ENCODE assay signal across 9 mouse cellular contexts in the genomic region with DNA sequence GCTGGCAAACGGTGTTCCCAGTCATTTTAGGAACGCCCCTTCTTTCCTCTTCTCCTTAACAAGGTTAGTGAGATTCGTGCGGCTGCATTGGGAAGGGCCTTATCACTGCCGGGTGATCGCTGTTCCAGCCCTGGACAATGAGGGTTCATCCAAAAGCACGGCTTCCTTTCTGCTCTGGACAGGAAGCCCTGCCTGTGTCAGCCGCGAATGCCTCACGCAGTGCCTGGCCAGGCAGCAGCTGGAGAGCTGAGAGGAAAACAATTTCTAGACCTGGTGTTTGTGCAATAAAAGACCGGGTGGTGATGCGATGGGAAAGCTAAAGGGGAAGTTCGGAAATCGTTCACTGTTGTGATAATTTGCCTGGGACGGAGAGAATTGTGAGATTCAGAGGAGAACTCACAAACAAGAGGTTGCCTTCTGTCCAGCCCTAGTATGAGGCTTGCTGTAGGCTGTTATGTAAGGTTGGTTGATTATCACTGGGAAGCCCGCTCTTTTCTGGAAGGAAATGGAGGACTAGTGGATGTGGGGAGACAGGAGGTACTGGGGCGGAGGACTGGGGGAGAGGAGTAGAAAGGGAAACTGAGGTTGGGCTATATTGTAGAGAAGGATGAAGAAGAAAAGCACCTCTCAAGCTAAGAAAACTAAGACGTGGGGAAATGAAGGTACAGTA.
DNase-seq lines count a peak whose midpoint lies in the region; ATAC-seq and TF ChIP-seq lines count a peak whose summit lies in the region.
"Had no signal": no experiment of that assay in that cellular context is flagged by ENCODE, and none has a peak within 500 bp of the region (broad histone marks: within the 10 kb centered on the region; RNA-seq: fewer than 3 reads in every experiment).

No protein-coding gene starts in this region.

- H3K4me1 ChIP-seq in hindbrain, embryonic 10.5 days (replicated peaks): no peaks in the 10 kb centered on the region
- H3K4me1 ChIP-seq in hindbrain, embryonic 12.5 days: no peaks in the 10 kb centered on the region
- H3K4me1 ChIP-seq in heart, embryonic 11.5 days (ENCODE audit: control insufficient read depth, insufficient read depth, low read length): no peaks in the 10 kb centered on the region
- H3K4me1 ChIP-seq in small intestine, adult 2 months (ENCODE audit: control insufficient read depth, insufficient read depth, insufficient read length, low read length): no peaks in the 10 kb centered on the region; the same call in 1 of the 2 replicates
- H3K4me1 ChIP-seq: limb, embryonic 12.5 days had no signal

- ATAC-seq in hindbrain, embryonic 12.5 days (ENCODE audit: low FRiP score): no peak
- 0 out of 2 replicates have a peak, but pooled peaks have one; percentile 63 for ATAC-seq in heart, embryonic 11.5 days (replicated peaks; ENCODE audit: insufficient number of reproducible peaks, low FRiP score, low TSS enrichment)
- ATAC-seq in erythroid progenitor cell, adult 5-6 weeks (replicated peaks; ENCODE audit: low FRiP score, poor library complexity, severe bottlenecking): no peak

- 0 out of 2 replicates have a peak overlapping the region, but pooled peaks have one; percentile 4 for H3K27ac ChIP-seq in hindbrain, embryonic 10.5 days
- H3K27ac ChIP-seq in hindbrain, embryonic 12.5 days: no peak overlapping the region
- peak overlapping the region; percentile 4; the same call in 1 of the 2 replicates for H3K27ac ChIP-seq in heart, embryonic 11.5 days (ENCODE audit: low read depth, low read length)
- peak overlapping the region; percentile 73 for H3K27ac ChIP-seq in small intestine, adult 2 months (ENCODE audit: insufficient read depth, low read depth, low read length)
- H3K27ac ChIP-seq: limb, embryonic 12.5 days had no signal

- no peak overlapping the region for H3K4me2 ChIP-seq in hindbrain, embryonic 12.5 days (replicated peaks)
- peak overlapping the region; percentile 50 for H3K4me2 ChIP-seq in heart, embryonic 11.5 days
- H3K4me2 ChIP-seq: limb, embryonic 12.5 days had no signal

- no peak overlapping the region for H3K9ac ChIP-seq in hindbrain, embryonic 12.5 days
- H3K9ac ChIP-seq in heart, embryonic 11.5 days (ENCODE audit: low read depth, low read length): peak overlapping the region; percentile 18; the same call in 1 of the 2 replicates
- H3K9ac ChIP-seq: limb, embryonic 12.5 days had no signal

- H3K36me3 ChIP-seq in hindbrain, embryonic 10.5 days: no peaks in the 10 kb centered on the region
- H3K36me3 ChIP-seq in hindbrain, embryonic 12.5 days: no peaks in the 10 kb centered on the region
- no peaks in the 10 kb centered on the region for H3K36me3 ChIP-seq in heart, embryonic 11.5 days (ENCODE audit: control insufficient read depth, insufficient read depth, low read length)
- H3K36me3 ChIP-seq in small intestine, adult 2 months (ENCODE audit: control insufficient read depth, insufficient read depth, low read length): no peaks in the 10 kb centered on the region
- H3K36me3 ChIP-seq: limb, embryonic 12.5 days had no signal

- H3K9me3 ChIP-seq in hindbrain, embryonic 10.5 days: no peaks in the 10 kb centered on the region
- H3K9me3 ChIP-seq in hindbrain, embryonic 12.5 days (replicated peaks): no peaks in the 10 kb centered on the region
- H3K9me3 ChIP-seq in heart, embryonic 11.5 days (replicated peaks; ENCODE audit: control insufficient read depth, low read length): no peaks in the 10 kb centered on the region
- H3K9me3 ChIP-seq: limb, embryonic 12.5 days had no signal

- WGBS in hindbrain, embryonic 10.5 days: 75% methylated on average over 18 of the region's 18 CpGs
- WGBS in hindbrain, embryonic 12.5 days: 72% methylated on average over 18 of the region's 18 CpGs
- 54% methylated on average over 18 of the region's 18 CpGs for WGBS in heart, embryonic 11.5 days (ENCODE audit: insufficient replicate concordance)
- WGBS in small intestine, adult 2 months: 46% methylated on average over 18 of the region's 18 CpGs

- no peak for TF ChIP-seq CTCF in small intestine, adult 2 months (IDR thresholded peaks at IDR 0.05; ENCODE audit: extremely low read depth, insufficient read length, insufficient replicate concordance, low read depth, low read length)

- H3K4me3 ChIP-seq in hindbrain, embryonic 10.5 days: no peak overlapping the region
- no peak overlapping the region for H3K4me3 ChIP-seq in hindbrain, embryonic 12.5 days
- no peak overlapping the region for H3K4me3 ChIP-seq in heart, embryonic 11.5 days (ENCODE audit: low read depth, low read length)
- H3K4me3 ChIP-seq in small intestine, adult 2 months (ENCODE audit: low read depth, low read length): peak overlapping the region; percentile 6; the same call in 1 of the 2 replicates
- H3K4me3 ChIP-seq: limb, embryonic 12.5 days had no signal

- no peaks in the 10 kb centered on the region for H3K27me3 ChIP-seq in hindbrain, embryonic 10.5 days (ENCODE audit: insufficient read depth, poor library complexity, severe bottlenecking)
- no peaks in the 10 kb centered on the region for H3K27me3 ChIP-seq in hindbrain, embryonic 12.5 days
- peaks cover 8% of the 10 kb centered on the region; the same call in 1 of the 2 replicates for H3K27me3 ChIP-seq in heart, embryonic 11.5 days (ENCODE audit: control insufficient read depth, insufficient read depth, low read length)
- H3K27me3 ChIP-seq in small intestine, adult 2 months (ENCODE audit: control insufficient read depth, insufficient read depth, low read length): no peaks in the 10 kb centered on the region
- H3K27me3 ChIP-seq: limb, embryonic 12.5 days had no signal

- no peak for TF ChIP-seq POLR2A in small intestine, adult 2 months (IDR thresholded peaks at IDR 0.05; ENCODE audit: low read depth, low read length)

- no peak for DNase-seq in hindbrain, embryonic 10.5 days (ENCODE audit: low spot score)
- DNase-seq in kidney, postnatal 10 days: peak; percentile 71
- no peak for DNase-seq in left cerebral cortex, adult 8-10 months (ENCODE audit: low spot score in 2 of 2)
- no peak for DNase-seq in neural tube, embryonic 10.5 days (ENCODE audit: extremely low spot score, low spot score)
